Mouse (Mus musculus): Measurements from ENCODE around the gene Fbxo33. TPM values are rescaled to one million over a fixed set of nuclear protein-coding genes. Genes with fewer than 3 reads are reported as not detected.

The Fbxo33 gene
- polyA plus RNA-seq, 1 experiment from 2014 or later = 8.6 TPM

- Histone ChIP-seq H3K27me3 (no peaks in the 10 kb centered on the region), H3K4me3 (peak overlapping the region; percentile 93), H3K4me1 (replicated peaks) (peaks cover 33% of the 10 kb centered on the region), H3K4me2 (peak overlapping the region; percentile 90), H3K27ac (replicated peaks) (peak overlapping the region; percentile 97), H3K9ac (peak overlapping the region; percentile 92), H3K36me3 (no peaks in the 10 kb centered on the region), H3K9me3 (no peaks in the 10 kb centered on the region)
- ATAC-seq (ENCODE audit: low read depth) = peak; percentile 46
- under 1% methylated on average over 63 of the region's 69 CpGs for WGBS
Measured at GRCm38 (mm10) chr12:59218640-59219321, 744 bp downstream of the Fbxo33 start.

GRCm38 (mm10) chr12:59217331-59217730, 2.2 kb downstream of the Fbxo33 start:
- H3K4me3 ChIP-seq = peak overlapping the region; percentile 93
- no peaks in the 10 kb centered on the region for H3K27me3 ChIP-seq
- peaks cover under 1% of the 10 kb centered on the region; the same call in 1 of the 2 replicates for H3K36me3 ChIP-seq
- H3K9me3 ChIP-seq = no peaks in the 10 kb centered on the region
- WGBS = 84% methylated on average over 3 of the region's 3 CpGs
- H3K4me1 ChIP-seq (replicated peaks) = peaks cover 33% of the 10 kb centered on the region
- no peak for ATAC-seq (ENCODE audit: low read depth)
- H3K4me2 ChIP-seq = peak overlapping the region; percentile 90
- H3K9ac ChIP-seq = peak overlapping the region; percentile 92
- no peak overlapping the region for H3K27ac ChIP-seq (replicated peaks)

- WGBS = 84% methylated on average over 6 of the region's 6 CpGs
- no peak overlapping the region for H3K4me3 ChIP-seq
- H3K4me2 ChIP-seq = peak overlapping the region; percentile 90
- H3K27me3 ChIP-seq = no peaks in the 10 kb centered on the region
- H3K9me3 ChIP-seq = no peaks in the 10 kb centered on the region; the same call in 1 of the 2 replicates
- peaks cover 33% of the 10 kb centered on the region for H3K4me1 ChIP-seq (replicated peaks)
- ATAC-seq (ENCODE audit: low read depth) = no peak
- no peak overlapping the region for H3K27ac ChIP-seq (replicated peaks)
- H3K36me3 ChIP-seq = peaks cover 6% of the 10 kb centered on the region
- H3K9ac ChIP-seq = no peak overlapping the region
Measured at GRCm38 (mm10) chr12:59216676-59217266, 2.8 kb downstream of the Fbxo33 start.

GRCm38 (mm10) chr12:59216176-59216575, 3.3 kb downstream of the Fbxo33 start:
- Histone ChIP-seq H3K27ac (replicated peaks) (no peak overlapping the region), H3K27me3 (no peaks in the 10 kb centered on the region), H3K9ac (no peak overlapping the region), H3K4me3 (no peak overlapping the region), H3K4me1 (replicated peaks) (peaks cover 33% of the 10 kb centered on the region), H3K9me3 (no peaks in the 10 kb centered on the region; the same call in 1 of the 2 replicates), H3K4me2 (peak overlapping the region; percentile 90), H3K36me3 (peaks cover 12% of the 10 kb centered on the region)
- ATAC-seq (ENCODE audit: low read depth) = no peak
- WGBS = 94% methylated on average over 4 of the region's 4 CpGs

GRCm38 (mm10) chr12:59207814-59208213, 11.7 kb downstream of the Fbxo33 start:
- H3K36me3 ChIP-seq = peaks cover 43% of the 10 kb centered on the region
- 100% methylated on average over 1 of the region's 1 CpGs for WGBS
- no peaks in the 10 kb centered on the region for H3K27me3 ChIP-seq
- no peak overlapping the region for H3K9ac ChIP-seq
- H3K4me2 ChIP-seq = no peak overlapping the region
- H3K4me1 ChIP-seq (replicated peaks) = no peaks in the 10 kb centered on the region
- H3K27ac ChIP-seq (replicated peaks) = no peak overlapping the region
- H3K9me3 ChIP-seq = no peaks in the 10 kb centered on the region; the same call in 1 of the 2 replicates
- H3K4me3 ChIP-seq = no peak overlapping the region
- no peak for ATAC-seq (ENCODE audit: low read depth)

- WGBS = 89% methylated on average over 3 of the region's 3 CpGs
- H3K9ac ChIP-seq = no peak overlapping the region
- H3K36me3 ChIP-seq = peaks cover 45% of the 10 kb centered on the region
- no peaks in the 10 kb centered on the region for H3K27me3 ChIP-seq
- no peak for ATAC-seq (ENCODE audit: low read depth)
- no peaks in the 10 kb centered on the region; the same call in 1 of the 2 replicates for H3K9me3 ChIP-seq
- no peak overlapping the region for H3K4me2 ChIP-seq
- H3K4me1 ChIP-seq (replicated peaks) = no peaks in the 10 kb centered on the region
- H3K27ac ChIP-seq (replicated peaks) = no peak overlapping the region
- no peak overlapping the region for H3K4me3 ChIP-seq
Measured at GRCm38 (mm10) chr12:59207000-59207390, 12.5 kb downstream of the Fbxo33 start.

- no peak overlapping the region for H3K27ac ChIP-seq (replicated peaks)
- no peak overlapping the region for H3K4me2 ChIP-seq
- 91% methylated on average over 4 of the region's 4 CpGs for WGBS
- peaks cover 40% of the 10 kb centered on the region for H3K36me3 ChIP-seq
- no peaks in the 10 kb centered on the region for H3K27me3 ChIP-seq
- H3K4me1 ChIP-seq (replicated peaks) = no peaks in the 10 kb centered on the region
- H3K9ac ChIP-seq = no peak overlapping the region
- no peak overlapping the region for H3K4me3 ChIP-seq
- no peaks in the 10 kb centered on the region for H3K9me3 ChIP-seq
- ATAC-seq (ENCODE audit: low read depth) = no peak
Measured at GRCm38 (mm10) chr12:59206208-59206999, 13.1 kb downstream of the Fbxo33 start.

GRCm38 (mm10) chr12:59205571-59205970, 14.0 kb downstream of the Fbxo33 start:
- peaks cover 41% of the 10 kb centered on the region for H3K36me3 ChIP-seq
- H3K4me2 ChIP-seq = no peak overlapping the region
- no peak overlapping the region for H3K27ac ChIP-seq (replicated peaks)
- no peak for ATAC-seq (ENCODE audit: low read depth)
- H3K9me3 ChIP-seq = no peaks in the 10 kb centered on the region
- H3K9ac ChIP-seq = no peak overlapping the region
- WGBS = 96% methylated on average over 6 of the region's 6 CpGs
- no peaks in the 10 kb centered on the region for H3K27me3 ChIP-seq
- H3K4me3 ChIP-seq = no peak overlapping the region
- H3K4me1 ChIP-seq (replicated peaks) = no peaks in the 10 kb centered on the region

- H3K4me2 ChIP-seq = no peak overlapping the region
- H3K9me3 ChIP-seq = no peaks in the 10 kb centered on the region
- no peak overlapping the region for H3K27ac ChIP-seq (replicated peaks)
- H3K9ac ChIP-seq = no peak overlapping the region
- H3K4me3 ChIP-seq = no peak overlapping the region
- no peak for ATAC-seq (ENCODE audit: low read depth)
- no peaks in the 10 kb centered on the region for H3K27me3 ChIP-seq
- 92% methylated on average over 2 of the region's 2 CpGs for WGBS
- no peaks in the 10 kb centered on the region for H3K4me1 ChIP-seq (replicated peaks)
- H3K36me3 ChIP-seq = peaks cover 56% of the 10 kb centered on the region
Measured at GRCm38 (mm10) chr12:59199361-59199760, 20.2 kb downstream of the Fbxo33 start.

GRCm38 (mm10) chr12:59198750-59199149, 20.8 kb downstream of the Fbxo33 start:
- H3K9ac ChIP-seq = no peak overlapping the region
- WGBS = 83% methylated on average over 4 of the region's 4 CpGs
- no peaks in the 10 kb centered on the region for H3K27me3 ChIP-seq
- H3K27ac ChIP-seq (replicated peaks) = no peak overlapping the region
- no peak for ATAC-seq (ENCODE audit: low read depth)
- H3K4me3 ChIP-seq = no peak overlapping the region
- no peaks in the 10 kb centered on the region for H3K4me1 ChIP-seq (replicated peaks)
- H3K9me3 ChIP-seq = no peaks in the 10 kb centered on the region
- no peak overlapping the region for H3K4me2 ChIP-seq
- peaks cover 51% of the 10 kb centered on the region for H3K36me3 ChIP-seq

- Histone ChIP-seq H3K4me3 (no peak overlapping the region), H3K4me1 (replicated peaks) (no peaks in the 10 kb centered on the region), H3K9me3 (no peaks in the 10 kb centered on the region), H3K9ac (no peak overlapping the region), H3K27ac (replicated peaks) (no peak overlapping the region), H3K27me3 (no peaks in the 10 kb centered on the region), H3K4me2 (no peak overlapping the region), H3K36me3 (peaks cover 37% of the 10 kb centered on the region)
- no peak for ATAC-seq (ENCODE audit: low read depth)
- 72% methylated on average over 4 of the region's 4 CpGs for whole genome bisulfite sequencing
Measured at GRCm38 (mm10) chr12:59195941-59196340, 23.6 kb downstream of the Fbxo33 start.

GRCm38 (mm10) chr12:59195065-59195464, 24.5 kb downstream of the Fbxo33 start:
- no peak overlapping the region for H3K4me2 ChIP-seq
- peaks cover 40% of the 10 kb centered on the region for H3K36me3 ChIP-seq
- no peak for ATAC-seq (ENCODE audit: low read depth)
- H3K4me1 ChIP-seq (replicated peaks) = no peaks in the 10 kb centered on the region
- no peak overlapping the region for H3K9ac ChIP-seq
- H3K27ac ChIP-seq (replicated peaks) = no peak overlapping the region
- H3K9me3 ChIP-seq = no peaks in the 10 kb centered on the region
- H3K27me3 ChIP-seq = no peaks in the 10 kb centered on the region
- 88% methylated on average over 4 of the region's 4 CpGs for whole genome bisulfite sequencing
- no peak overlapping the region for H3K4me3 ChIP-seq

Data from neural tube, embryonic 13.5 days (tissue).